Mouse (Mus musculus) inflammation-experienced regulatory T-cells (primary cell): ENCODE measurements around the gene Pih1d2. TPM values are rescaled to one million over a fixed set of nuclear protein-coding genes. Genes with fewer than 3 reads are reported as not detected.

Experiments used
- polyA plus RNA-seq, 2 experiments: library from polyadenylated mRNA; unstranded; fragments of 100-300 nt; shearing (Covaris generic); gene quantifications; one replicate each; pipeline ENCODE4 v1.2.1; 2017

The Pih1d2 gene
- polyA plus RNA-seq, result 1 to 10 TPM in 1 of 2 experiments, under 1 TPM in 1; 0.93 to 1.1 TPM

DNA sequence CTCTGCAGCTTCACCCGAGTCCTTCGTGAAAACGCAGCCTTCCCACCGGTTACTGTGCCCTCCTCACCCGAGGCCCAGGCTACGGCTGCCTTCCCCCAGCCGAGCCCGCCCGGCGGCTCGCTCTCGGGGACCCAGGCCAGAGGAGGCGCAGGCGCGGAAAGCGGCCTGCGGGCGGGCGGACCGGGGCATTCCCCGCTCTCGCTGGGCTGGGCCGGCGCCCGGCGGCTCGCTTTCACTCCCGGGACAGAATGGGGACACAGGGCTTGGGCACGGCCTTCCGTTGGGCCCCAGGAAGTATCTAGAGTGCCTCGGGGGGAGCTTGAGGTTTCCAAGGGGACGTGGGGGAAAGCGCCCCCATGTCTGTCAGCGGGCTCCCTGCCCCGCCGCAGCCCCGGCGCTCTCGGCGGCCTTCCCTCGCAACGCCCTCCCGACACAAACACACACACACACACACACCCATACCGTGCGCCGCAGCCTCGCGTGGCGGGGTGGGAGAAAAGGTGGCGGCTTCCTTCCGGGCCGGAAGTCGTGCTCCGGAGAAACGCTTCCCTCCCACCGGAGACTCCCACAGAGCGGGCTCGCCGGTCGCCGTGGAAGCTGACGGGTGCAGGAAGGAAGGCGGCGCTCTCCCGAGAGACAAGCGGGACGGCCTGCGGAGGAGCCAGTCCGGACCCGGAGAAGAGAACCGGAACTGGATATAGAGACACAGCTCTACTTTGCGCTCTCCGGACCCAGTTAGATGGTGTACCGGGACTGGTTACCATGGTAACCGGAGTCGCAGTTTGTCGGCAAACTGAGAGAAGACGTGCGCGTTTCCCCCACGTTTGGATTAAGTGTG lies at the start of gene Pih1d2, which contains the start of gene Nkapd1:
Pih1d2 (plus strand) TSS at position 556 of the 838 bp plus-strand sequence.
Nkapd1 (minus strand) TSS at position 699 of the 838 bp plus-strand sequence.

DNA sequence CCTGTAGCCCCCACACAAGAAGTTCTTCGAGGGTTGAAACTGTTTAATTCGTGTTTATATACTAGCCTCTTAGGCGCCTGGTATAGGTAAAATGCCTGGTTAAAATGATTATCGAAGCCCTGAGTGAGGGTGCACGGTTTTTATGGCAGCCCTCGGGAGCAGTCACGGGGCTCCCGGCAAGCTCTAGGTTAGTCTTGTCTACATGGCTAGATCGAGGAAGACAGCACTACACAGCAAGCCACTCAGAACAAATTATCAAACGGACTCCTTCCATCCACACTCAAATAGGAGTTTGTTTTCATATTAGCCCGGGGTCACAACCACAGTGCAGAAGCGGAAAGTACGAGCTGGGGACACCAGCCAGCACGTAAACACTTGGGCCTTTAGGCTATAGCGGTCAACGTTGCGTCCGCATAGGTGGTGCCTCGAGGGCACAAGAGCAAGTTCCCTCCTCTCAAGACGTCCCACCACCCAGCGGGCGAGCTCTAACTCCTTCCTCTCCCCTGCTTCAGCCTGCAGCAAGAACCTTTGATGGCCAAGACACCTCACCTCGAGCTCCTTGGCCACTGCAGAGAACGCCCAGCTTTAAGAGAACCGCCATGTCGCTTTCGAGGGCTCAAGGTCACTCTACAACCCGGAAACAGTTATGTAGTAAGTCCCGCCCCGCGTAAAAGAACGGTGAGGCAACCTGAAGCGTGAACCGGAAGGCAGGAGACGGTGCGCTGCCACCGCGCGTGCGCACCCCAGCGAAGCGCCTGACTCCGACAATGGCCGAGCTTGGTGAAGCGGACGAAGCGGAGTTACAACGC lies 13.7 kb upstream of the Pih1d2 start, which contains the start of the genes Sdhd and Timm8b:
Sdhd (minus strand) TSS at position 624 of the 809 bp plus-strand sequence.
Timm8b (plus strand) TSS at position 722 of the 809 bp plus-strand sequence.

DNA sequence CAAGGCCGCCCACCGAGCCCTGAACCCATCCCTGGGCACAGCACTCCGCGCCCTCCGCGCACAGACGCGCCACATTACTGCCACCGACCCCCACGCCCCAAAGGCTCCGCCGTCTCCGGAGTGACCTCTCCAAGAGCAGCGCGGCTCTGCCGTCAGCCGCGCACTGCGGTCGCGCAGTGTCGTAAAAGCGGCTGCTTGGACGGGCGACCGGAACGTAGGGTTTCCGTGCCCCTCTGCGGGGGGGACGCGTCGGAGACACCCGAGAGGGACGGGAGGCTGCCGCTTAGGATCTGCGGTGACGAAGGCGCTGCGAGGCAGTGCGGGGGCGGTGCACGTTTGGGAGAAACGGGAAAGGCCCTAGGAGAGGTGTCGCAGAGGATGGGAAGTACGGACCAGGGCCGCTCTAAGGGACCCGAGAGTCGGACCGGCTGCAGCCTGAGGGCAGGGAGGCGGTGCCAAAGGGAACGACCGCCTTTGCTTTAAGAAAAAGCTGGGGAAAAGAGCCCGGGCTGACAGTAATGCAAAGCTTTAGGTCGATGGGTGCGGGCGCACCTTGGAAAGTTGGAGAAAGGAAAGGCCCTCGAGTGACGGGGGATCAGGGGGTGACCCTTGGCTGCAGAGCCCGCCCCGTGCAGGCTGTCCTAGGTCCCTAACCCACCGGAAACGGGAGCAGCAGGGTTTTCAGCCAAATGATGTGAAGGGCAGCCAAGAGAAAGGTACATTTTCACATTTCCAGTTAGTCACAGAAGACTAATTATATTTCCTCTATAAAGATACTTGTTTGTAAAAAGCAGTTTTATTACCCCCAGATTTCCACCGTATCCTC lies 42.5 kb downstream of the Pih1d2 start, which contains the start of gene Dlat:
Dlat (minus strand) TSS at position 389 of the 826 bp plus-strand sequence.

Other genes with a start within 250 kb of the Pih1d2 start
- gene Plet1, start 122.8 kb upstream of the Pih1d2 start, polyA plus RNA-seq, result 1 to 10 TPM in 1 of 2 experiments, not detected in 1; 5.6 TPM
- 100 to 1,000 TPM; 113 to 121 TPM for gene Pts, start 88.6 kb upstream of the Pih1d2 start, polyA plus RNA-seq
- 1 to 10 TPM in 1 of 2 experiments, under 1 TPM in 1; 0.33 to 4.7 TPM for gene Il18, start 62.5 kb upstream of the Pih1d2 start, polyA plus RNA-seq
- gene Bco2, start 62.1 kb upstream of the Pih1d2 start, polyA plus RNA-seq, result under 1 TPM in 1 of 2 experiments, not detected in 1; 0.35 TPM
- under 1 TPM in 1 of 2 experiments, not detected in 1; 0.56 TPM for gene Tex12, start 56.0 kb upstream of the Pih1d2 start, polyA plus RNA-seq
- gene Sdhd, start 13.5 kb upstream of the Pih1d2 start, polyA plus RNA-seq, result 100 to 1,000 TPM; 153 to 163 TPM
- 10 to 100 TPM; 85.5 to 92.1 TPM for gene Timm8b, start 13.4 kb upstream of the Pih1d2 start, polyA plus RNA-seq
- gene Nkapd1, start 143 bp downstream of the Pih1d2 start, polyA plus RNA-seq, result 10 to 100 TPM; 23.6 to 30.3 TPM
- 10 to 100 TPM; 40.4 to 49.8 TPM for gene Dlat, start 42.5 kb downstream of the Pih1d2 start, polyA plus RNA-seq
- 1 to 10 TPM in 1 of 2 experiments, under 1 TPM in 1; 0.77 to 1.2 TPM for gene Dixdc1, start 122.2 kb downstream of the Pih1d2 start, polyA plus RNA-seq
- 1 to 10 TPM in 1 of 2 experiments, not detected in 1; 1.4 TPM for gene 2310030G06Rik, start 129.2 kb downstream of the Pih1d2 start, polyA plus RNA-seq
- gene Cryab, start 134.0 kb downstream of the Pih1d2 start, polyA plus RNA-seq, result 1 to 10 TPM in 1 of 2 experiments, under 1 TPM in 1; 0.39 to 1.0 TPM
- not detected for gene Hspb2, start 135.0 kb downstream of the Pih1d2 start, polyA plus RNA-seq
- gene Fdxacb1, start 150.9 kb downstream of the Pih1d2 start, polyA plus RNA-seq, result 1 to 10 TPM; 4.7 to 9.9 TPM
- gene Alg9, start 157.7 kb downstream of the Pih1d2 start, polyA plus RNA-seq, result 10 to 100 TPM; 22.4 to 27.9 TPM
- 10 to 100 TPM in 1 of 2 experiments, 1 to 10 TPM in 1; 7.2 to 16.3 TPM for gene 1110032A03Rik, start 158.2 kb downstream of the Pih1d2 start, polyA plus RNA-seq
- 10 to 100 TPM; 60.9 to 81.3 TPM for gene Ppp2r1b, start 228.0 kb downstream of the Pih1d2 start, polyA plus RNA-seq